Mouse (Mus musculus) layer of hippocampus, postnatal 36 days (tissue): ENCODE data around the gene Nrm. TPM values are rescaled to one million over a fixed set of nuclear protein-coding genes. Genes with fewer than 3 reads are reported as not detected.
"Not testable (repeated sequence)": the region's sequence is repeated elsewhere in the genome, so short reads cannot be mapped to it uniquely, and the experiment has no call there.

Experiments
- DNase-seq, 2 experiments: peaks; one replicate each; pipeline ENCODE4 v3.0.0; 2022
- total RNA-seq, 2 experiments: library from RNA; stranded (reverse); gene quantifications; 2 replicates each; pipeline ENCODE4 v1.2.3; 2021

The Nrm gene
- total RNA-seq, 2 experiments from 2014 or later: 1.5 to 2.2 TPM

- DNase-seq: peak in 1 of 2 experiments; percentile 29
Measured at GRCm38 (mm10) chr17:35834696-35835422, 26.3 kb upstream of the Nrm start.

- no peak for DNase-seq
Measured at GRCm38 (mm10) chr17:35835424-35836140, 25.5 kb upstream of the Nrm start.

DNA sequence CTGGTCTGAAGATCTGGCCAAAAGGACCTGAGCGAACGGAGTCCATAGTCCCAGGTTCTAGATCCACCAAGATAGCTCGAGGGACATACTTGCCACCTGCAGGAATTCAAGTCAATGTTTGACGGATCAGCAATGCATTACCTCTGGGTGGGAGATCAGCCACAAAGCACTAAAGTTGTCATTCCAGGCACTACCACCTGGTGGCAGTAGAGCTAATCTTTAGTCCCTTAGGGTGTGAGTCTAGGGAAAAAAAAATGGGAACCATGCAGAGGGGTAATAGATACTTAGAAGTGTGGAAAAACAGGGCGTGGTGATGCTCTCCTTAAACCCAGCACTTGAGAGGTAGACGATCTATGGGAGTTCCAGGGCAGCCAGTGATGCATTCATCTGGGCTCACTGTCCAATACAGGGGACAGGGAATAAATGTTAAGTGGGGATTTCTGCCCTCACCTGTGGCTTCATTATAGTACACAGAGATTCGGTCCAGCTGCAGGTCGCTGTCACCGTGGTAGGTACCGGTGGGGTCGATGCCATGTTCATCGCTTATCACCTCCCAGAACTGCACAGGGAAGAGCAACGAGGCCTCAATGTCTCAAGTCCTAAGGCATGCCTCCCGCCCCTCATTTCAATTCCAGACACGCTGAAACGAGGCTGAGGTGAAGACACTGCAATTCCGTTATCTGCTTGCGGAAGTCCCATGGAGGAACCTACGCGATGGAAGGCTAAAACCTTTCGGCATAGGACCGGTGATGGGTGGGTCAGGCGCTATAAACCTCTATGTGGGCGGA is 24.7 kb upstream of the Nrm start:
- peak; percentile 76 to 82 for DNase-seq

DNA sequence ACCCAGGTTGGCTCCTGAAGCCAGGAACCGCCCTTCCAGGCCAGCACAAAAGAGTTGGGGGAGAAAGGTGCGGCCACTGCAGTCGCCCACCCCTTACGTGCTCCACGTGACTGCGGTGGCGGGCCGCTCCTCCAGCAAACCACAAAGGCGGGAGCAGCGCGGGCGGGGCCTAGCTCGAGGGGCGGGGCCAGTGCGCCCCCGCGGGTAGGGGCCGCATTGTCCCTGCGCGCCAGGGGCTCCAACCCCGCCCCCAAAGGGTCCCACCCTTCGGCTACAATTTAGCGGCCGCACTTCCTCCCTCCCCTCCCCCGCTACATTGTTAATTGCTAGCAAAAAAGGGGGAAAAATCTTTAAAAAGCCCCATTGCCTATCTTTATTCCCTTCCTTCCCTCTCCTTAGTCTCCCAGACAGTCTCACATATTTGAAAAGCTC is 24.1 kb upstream of the Nrm start:
- DNase-seq: peak; percentile 78 to 82

DNA sequence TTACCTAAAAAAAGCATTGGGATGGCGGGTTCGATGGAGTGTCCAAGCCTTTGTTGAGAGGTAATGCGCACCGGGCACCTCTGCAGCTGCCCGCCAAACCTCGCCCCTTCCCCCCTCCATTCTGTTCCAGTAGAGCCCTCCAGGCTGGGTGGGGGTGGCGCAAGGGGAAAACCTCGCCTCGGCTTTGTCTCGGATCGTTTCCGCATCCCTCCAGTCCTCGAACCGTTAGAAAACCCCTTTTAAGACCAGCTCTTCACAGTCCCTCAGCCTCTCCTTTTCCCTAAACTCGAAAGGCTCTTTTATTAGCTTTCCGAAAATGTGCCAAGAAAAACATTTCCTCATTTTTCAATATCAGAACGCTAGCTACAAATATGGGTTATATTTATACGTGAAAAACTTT is 23.6 kb upstream of the Nrm start:
- peak in 1 of 2 experiments; percentile 50 for DNase-seq

GRCm38 (mm10) chr17:35838122-35838544 is 23.0 kb upstream of the Nrm start, which contains the start of gene Tubb5:
Tubb5 (minus strand) TSS chr17:35838306.
- peak; percentile 96 for DNase-seq

DNA sequence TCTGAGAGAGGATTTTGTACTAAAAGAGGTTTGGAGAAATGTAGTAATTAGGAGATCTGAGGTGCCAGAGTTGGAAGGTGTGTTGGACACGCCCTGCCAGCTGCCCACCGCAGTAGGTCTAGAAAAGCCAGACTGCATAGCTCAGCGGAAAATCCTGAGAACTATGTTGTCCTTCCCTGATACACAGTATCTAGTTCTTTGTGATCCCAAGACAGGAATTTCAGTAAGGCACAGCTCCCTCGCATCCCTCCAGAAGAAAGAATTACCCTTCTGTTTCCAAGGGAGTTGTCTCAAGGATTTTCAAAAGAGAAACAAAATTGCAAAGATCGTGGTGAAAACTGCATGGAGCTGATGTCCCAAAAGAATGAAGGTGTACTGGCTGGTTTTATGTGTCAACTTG is 22.5 kb upstream of the Nrm start:
- DNase-seq: no peak

DNA sequence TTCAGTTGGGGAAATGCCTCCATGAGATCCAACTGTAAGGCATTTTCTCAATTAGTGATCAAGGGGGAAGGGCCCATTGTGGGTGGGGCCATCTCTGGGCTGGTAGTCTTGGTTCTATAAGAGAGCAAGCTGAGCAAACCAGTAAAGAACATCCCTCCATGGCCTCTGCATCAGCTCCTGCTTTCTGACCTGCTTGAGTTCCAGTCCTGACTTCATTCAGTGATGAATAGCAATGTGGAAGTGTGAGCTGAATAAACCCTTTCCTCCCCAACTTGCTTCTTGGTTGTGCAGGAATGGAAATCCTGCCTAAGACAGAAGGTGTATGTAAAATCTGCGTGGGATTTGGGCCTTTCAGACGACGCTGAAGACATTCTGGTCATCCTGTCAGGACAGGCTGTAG is 22.1 kb upstream of the Nrm start:
- not testable (repeated sequence) for DNase-seq

- no peak for DNase-seq
Measured at GRCm38 (mm10) chr17:35840561-35840960, 20.6 kb upstream of the Nrm start.

GRCm38 (mm10) chr17:35841076-35841950 is 19.8 kb upstream of the Nrm start, which contains the start of gene Mdc1:
Mdc1 (plus strand) TSS chr17:35841515.
- DNase-seq: peak; percentile 100

- DNase-seq: no peak
Measured at GRCm38 (mm10) chr17:35842006-35842405, 19.1 kb upstream of the Nrm start.

DNA sequence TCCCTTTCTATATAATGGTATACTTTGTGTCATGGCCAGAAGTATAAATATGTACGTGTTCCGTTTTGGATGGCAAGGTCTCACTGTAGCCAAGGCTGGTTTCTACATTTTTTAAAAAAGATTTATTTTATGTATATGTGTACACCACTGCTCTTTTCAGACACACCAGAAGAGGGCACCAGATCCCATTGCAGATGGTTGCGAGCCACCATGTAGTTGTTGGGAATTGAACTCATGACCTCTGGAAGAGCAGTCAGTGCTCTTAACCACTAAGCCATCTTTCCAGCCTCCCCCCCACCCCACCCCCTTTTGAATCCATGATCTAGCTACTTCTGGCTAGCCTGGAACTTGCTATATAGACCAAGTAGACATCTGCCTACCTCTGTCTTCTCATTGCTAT is 17.6 kb upstream of the Nrm start:
- DNase-seq: no peak

DNA sequence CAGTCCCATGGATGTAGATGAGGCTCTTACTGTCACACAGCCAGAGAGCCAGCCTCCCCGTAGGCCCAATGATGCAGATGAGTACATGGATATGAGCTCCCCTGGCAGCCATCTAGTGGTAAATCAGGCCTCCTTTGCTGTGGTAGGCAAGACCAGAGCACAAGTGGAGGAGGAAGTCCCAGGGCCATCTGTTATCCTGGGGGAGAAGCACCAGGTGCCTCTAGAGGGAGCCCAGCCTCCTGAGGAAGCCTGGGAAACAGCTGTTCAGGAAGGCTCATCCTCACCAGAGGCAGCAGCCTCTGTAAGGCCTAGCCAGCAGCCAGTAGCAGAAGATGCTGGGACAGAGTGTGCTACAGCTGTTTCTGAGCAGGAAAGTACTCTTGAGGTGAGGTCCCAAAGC is 13.0 kb upstream of the Nrm start:
- DNase-seq: no peak

- no peak for DNase-seq
Measured at GRCm38 (mm10) chr17:35850974-35851373, 10.1 kb upstream of the Nrm start.

GRCm38 (mm10) chr17:35859371-35859770 is 1.7 kb upstream of the Nrm start:
- DNase-seq: no peak

DNA sequence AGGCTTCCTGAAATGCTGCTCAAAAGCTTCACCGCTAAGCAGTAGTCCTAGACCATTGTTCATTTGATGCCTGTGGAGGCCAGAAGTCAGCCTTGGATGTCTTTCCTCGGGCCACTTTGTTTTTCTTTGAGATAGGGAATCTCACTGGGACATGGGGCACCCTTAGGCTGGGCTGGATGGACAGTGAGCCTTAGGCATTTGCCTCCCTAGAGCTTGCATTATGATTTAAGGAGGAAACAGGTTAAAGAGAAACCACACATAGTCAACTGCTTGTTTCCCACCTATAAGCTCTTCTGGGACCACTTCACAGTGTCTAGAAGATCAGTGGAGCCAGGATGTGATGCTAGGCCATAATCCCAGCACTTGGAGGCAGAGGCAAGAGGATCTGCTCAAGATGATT is 1.3 kb upstream of the Nrm start:
- no peak for DNase-seq

DNA sequence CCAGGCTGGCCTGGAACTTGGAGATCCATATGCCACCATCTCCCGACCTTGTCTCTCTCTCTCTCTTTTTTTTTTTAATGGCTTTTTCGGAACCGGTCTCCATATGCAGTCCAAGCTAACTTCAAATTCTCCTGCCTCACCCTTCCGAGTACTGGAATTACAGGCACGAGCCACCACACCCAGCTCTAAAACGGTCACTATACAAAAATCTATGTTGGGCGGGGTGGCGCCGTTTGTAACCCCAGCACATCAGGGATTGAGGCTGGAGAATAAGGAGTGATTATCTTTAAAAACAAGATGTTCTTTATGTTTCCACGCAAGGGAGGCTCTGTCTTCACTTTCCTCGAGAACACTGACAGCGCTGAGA is 304 bp upstream of the Nrm start:
- no peak for DNase-seq

- no peak for DNase-seq
Measured at GRCm38 (mm10) chr17:35864832-35865353, 3.8 kb downstream of the Nrm start.

DNA sequence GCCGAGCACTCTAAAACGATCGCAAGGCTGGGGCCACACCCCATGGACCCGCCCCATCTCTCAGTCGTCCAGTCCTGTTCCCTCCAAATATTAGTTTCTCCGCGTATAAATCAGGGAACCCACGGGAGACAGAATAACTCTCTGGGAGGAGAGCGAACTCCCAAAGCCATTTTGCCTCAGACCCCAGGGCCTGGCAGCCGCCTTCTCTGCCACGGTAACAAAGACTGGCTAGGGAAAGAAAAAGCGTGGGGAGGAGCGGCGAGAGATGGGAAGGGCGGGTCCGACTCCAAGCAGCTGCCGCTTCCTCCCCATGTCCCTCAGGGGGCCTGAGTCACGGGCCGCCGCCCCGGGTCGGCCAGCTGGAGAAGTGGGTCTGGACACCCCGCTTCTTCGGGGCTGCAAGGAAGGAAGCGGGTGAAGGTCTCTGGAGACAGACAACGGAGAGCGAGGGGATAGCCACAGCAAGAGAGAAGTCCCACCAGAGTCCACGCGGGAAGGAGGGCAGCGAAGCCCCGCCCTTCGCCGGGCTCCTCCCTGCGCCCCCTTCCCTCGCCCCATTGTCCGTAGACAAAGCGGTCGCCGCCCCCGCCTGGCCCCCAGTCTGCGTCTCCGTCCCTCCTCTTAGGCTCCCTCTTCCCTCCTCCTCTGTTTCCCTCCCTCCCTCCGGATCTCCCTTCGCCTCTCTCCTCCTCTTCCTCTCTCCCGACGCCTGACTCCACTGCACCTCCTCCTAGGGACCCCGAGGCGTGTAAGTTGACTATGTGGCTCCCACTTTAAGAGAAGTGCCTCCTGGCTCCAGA is 4.6 kb downstream of the Nrm start, which contains the start of gene Ppp1r18:
Gene Ppp1r18, plus strand, starts transcription at position 113 of the 800 bp plus-strand sequence.
- DNase-seq: no peak

DNA sequence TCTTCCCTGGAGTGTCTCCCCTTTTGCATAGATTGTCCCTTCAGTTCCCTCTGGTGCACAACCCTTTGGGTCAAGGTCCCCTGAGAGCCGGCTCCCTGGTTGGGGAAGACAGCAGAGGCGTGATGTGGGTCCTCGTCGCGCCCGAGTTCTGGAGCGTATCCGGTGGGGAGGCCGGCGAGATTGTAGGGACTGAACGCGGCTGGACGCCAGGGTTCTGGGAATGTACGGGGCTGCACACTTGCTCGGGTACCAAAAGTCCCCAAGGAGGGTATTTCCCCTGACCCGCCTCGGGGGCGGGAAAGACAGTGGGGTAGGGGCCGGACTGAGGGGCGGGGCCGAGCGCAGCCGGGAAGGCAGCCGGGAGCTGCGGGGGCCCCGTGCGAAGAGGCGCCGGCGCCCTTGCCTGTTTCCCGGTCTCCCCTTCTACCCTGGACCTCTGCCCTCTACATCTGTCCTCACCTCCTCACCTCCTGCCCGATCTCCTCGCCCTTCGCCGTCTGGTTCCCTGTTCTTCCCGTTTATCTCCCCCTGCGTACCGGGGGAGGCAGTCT is 5.2 kb downstream of the Nrm start:
- DNase-seq: no peak
